Mouse (Mus musculus) left cerebral cortex, postnatal 25 days (tissue): ENCODE data around the gene Jph4. TPM values are rescaled to one million over a fixed set of nuclear protein-coding genes. Genes with fewer than 3 reads are reported as not detected.

Experiments used
- DNase-seq, 2 experiments: peaks; one replicate each; pipeline ENCODE4 v3.0.0; 2022; ENCODE audit warnings: low spot score in 2 of 2, mixed read lengths in 1 of 2
- intact Hi-C: fragments of 180-260 bp; cut with DNase I; formaldehyde crosslinking; loops from one replicate; pipeline ENCODE4 v1.15.1; 2025
- total RNA-seq, 2 experiments: library from RNA; stranded (reverse); gene quantifications; 2 replicates each; pipeline ENCODE4 v1.2.3; 2021

Jph4 gene
- total RNA-seq, result 100 to 1,000 TPM; 317 to 338 TPM

DNA sequence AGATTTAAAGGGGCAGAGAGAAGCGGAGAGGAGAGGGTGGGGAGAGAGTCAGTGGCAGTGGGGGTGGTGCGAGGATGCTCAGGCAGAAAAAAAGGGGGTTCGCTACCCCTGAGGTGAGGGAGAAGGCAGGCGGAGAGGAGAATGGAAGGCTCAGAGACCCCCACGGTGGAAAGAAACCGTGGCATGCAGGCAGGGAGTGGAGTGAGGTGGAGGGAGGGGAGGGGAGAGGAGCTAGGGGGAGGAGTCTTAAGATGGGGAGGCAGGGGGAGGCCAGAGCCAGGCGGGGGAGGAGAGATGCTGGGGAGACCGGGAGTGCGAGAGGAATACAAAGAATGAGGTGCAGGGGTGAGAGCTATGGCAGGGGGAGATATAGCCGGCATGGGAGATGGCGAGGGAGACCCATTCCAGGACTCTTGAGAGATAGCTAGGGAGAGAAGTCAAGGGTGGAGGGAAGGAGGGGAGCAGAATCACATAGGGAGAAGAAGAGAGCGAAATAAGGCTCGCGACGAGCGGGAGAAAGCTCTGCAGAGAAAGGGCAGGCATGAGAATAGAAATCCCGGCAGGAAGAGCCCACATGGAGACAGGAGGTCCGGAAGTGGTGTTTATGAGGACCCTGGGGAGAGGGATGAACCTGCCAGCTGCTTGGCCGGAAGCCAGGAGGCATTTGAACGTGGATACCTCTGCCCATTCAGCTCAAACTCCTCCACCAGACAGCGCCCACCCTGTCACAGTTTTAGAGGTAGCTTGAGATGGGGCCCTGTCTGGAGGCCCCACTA is at the start of gene Jph4:
Gene Jph4, minus strand, starts transcription at position 511 of the 776 bp plus-strand sequence.
- peak; percentile 69 to 85 for DNase-seq
- intact Hi-C loops, result loop anchor here (5.0 kb wide), 1 partner anchor 401 kb away; no protein-coding TSS in a partner anchor

DNA sequence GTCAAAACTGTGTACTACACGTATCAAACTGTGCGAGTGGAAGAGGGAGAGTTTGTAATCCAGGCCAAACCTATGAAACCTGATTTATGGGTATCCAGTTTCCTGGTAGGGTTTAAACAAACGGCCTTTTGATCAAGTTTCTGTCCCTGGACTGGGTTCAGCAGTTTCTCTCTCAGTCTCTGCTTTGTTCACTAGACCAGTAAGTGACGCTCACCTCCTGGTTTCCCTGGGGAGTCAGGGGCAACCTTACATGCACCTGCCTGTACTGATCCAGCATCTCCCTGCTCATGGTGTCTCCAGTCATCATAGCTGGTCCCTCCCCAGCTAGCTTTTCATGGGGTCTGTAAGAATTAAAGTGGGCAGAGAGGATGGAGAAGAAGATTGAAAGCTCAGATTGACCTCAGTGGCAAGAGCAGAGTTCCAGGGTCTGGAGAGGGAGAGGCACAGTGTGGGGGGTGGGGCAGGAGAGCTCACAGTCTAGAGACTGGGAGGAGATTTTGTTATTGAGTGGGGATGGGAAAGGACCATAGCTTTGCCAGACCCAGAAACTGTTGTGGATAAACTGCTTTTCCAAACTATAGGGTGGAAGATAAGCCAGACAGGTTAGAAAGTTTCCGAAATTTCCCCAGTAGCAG is 47.6 kb upstream of the Jph4 start:
- no peak for DNase-seq
- intact Hi-C loops, result no loop called here

DNA sequence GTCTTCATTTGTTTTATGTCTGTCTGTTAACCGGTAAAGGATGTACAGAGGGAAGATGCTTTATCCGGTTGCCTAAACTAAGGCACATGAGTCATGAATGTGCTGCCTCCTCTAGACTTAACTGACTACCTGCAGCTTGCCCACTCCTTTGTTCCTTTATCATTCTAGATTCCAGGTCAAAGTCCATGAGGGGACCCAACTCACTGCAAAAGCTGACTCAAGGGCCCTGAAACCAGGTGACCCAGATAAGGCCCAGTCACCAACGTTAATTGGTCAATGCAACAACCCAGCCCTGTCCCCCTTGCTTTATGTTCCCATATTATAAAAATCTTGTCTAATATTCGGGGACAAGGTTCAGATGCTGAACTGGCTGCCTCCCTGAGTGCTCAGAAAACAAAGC is 45.4 kb upstream of the Jph4 start:
- intact Hi-C loops, result no loop called here
- DNase-seq, result no peak

DNA sequence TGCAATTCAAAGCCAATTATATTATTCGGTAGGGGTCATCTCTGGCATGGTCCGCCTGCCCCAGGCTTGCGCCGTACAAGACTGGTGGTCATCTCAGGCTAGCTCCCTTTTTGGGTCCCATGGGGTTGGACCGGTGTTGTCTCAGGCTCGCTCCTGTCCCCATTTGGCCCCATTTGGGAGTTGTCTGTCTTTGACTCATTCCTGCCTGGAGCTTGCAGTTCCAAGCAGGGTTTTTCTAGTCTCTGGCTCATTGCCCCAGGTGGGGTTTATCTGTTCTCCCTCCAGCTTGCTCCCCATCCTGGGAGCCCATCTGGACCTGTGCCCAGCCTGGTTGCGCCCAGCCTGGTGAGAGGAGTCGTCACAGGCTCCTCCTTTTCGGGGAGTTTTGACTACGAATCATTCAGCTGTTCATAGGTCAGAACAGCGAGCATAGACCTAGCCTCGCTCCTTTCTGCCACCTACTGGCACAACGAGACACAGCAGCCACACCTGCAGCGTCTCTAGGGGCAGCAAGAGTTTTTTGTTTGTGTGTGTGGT is 44.4 kb upstream of the Jph4 start:
- peak; percentile 70 to 72 for DNase-seq
- intact Hi-C loops, result no loop called here

DNA sequence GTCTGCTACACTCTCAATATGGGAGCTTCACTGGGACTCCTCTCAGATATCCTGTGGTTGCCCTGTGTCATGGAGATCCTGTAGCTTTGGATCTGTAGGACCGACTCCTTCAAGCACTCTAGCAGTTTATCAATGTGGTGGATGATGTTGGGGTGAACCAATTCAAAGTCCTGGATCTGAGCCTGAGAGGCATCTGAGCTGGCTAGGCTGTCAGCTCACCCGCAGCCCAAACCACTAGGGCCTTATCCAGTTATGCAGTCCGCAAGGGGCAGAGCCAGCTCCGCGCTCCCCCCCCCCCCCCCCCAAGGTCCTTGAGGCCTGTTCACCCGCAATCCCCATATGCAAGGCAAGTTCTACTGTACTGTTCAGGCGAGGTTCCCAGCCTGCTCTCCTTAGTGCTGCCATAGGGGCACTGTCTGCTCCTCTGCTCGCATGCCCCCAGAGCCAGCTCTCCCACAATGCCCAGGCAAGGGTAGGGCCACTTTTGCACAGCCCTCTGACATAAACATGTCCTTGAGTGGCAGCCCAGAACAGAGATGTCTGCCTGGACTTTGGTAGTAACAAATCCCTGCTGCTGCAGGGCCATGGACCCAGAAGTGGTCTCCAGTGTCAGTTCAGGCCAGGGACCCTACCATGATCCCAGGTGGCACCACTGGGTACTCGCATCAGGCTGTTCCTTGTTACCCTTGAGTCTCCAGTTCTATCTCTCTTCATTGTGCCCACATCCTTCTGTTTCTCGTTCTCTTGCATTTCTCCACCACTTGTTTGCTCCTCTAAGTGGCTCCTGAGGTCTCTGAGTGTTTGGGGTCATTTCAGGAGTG is 43.7 kb upstream of the Jph4 start:
- no peak for DNase-seq
- intact Hi-C loops, result no loop called here

DNA sequence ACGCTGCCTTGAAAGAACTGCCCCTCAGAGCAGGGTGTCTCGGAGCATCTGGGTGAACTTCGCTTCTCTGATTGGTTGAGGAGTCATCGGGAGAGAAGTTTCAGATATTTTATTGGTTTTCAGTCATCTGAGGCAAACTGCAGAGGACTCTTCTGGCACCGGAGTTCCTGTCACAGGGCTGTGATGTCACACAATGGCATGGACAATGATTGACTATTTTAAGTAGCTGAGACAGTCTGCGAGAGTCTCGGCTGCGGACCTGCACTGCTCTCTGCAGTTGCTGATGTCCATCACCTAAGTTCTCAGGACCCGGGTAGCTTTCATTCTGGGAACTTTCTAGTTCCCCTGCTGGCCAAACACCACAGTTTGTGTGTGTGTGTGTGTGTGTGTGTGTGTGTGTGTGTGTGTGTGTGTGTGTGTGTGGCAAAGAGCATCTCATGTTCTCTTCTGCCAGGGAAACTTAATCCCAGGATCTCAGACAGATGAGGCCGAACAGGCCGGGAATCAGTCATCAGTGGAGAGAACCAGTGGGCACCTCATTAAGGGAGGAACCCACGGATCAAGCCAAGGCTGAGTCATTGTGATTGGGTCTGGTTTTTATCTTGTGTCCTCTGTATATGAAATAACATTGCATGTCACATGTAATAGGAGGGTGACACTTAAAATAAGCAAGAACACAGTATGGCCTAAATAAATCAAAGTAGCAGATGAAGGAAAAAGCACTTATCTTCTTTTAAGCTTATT is 40.8 kb upstream of the Jph4 start:
- intact Hi-C loops, result no loop called here
- DNase-seq, result no peak

DNA sequence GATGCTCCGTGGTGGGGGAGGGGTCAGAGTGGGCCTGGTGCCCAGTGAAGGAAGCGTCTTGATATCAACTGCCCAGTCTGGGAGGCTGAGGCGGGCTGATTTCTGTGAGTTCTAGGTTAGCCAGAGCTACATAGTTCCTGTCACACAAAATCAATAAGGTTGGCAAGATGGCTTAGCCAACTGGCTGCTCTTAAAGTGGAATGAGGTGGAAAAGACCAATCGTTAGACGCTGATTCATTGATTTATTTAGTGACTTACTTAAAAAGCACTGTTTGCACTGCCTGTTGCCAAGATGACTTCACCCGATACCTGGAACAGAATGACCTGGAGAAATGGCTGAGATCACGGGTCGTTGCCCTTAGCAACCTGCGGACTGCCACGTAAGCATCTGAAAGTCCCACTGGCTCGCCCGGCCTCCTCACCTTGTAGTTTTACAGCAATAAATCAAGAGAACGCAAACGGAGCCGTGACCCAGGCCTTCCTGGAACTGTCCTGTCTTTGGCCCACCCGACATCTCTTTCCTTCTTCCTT is 36.3 kb upstream of the Jph4 start:
- intact Hi-C loops, result no loop called here
- no peak for DNase-seq

DNA sequence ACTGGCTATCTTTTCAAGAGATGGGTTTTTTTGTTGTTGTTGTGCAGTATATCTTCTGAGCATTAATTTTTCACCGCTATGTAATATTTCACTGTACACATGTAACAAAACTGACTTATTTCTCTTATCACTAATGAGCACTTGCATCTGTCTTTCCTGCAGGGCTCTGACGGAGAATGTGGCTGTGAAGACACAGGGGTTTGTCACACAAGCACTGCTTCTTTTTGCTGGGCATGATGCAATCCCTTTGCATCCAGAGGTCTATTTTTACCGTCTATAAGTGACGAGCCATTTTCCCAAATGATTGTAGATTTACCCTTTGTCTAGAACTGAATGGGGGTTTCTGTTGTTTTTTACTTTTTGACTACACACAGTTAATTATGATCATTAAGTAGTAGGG is 35.4 kb upstream of the Jph4 start:
- intact Hi-C loops, result no loop called here
- DNase-seq, result no peak

DNA sequence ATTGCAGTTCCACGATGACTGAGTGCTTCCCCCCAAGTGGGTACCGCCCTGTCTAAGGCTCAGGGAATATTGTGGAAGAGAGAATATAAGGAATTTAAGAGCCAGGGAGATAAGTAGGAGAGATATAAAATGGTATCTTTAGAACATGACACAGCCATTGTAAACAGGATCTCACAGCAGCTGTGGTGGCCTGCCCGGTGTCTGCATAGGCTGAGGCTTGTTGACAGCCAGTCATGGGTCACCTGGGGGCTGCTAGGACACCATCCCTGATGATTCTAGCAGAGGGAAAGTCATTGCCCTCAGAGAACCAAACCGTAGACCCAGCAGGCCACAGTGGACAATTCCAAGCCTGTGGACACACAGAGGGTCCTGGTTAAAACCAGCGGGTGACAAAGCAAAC is 34.2 kb upstream of the Jph4 start:
- intact Hi-C loops, result no loop called here
- no peak for DNase-seq

DNA sequence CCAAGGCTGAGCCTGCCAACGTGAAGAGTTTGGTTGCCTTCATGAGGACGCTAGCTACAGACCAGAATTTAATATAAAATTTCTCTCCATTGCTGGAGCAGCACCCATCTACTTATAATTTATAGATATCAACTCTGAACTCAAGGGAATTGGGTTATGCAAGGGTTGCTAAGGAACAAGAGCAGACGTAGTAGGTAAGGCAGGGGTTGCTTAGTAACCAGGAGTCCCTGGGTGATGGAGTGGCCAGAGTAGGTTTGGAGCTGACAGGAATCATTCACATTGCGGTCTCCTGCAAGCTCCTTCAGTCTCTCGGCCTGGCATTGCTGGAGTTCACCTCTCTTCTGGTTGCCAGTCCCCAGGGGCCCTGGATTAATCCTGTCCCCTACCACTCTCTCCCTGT is 32.3 kb upstream of the Jph4 start:
- peak; percentile 18 to 21 for DNase-seq
- intact Hi-C loops, result loop anchor here (5.0 to 10.0 kb wide), 3 partner anchors 288 to 386 kb away; partner anchors contain the start of gene Dhrs4

DNA sequence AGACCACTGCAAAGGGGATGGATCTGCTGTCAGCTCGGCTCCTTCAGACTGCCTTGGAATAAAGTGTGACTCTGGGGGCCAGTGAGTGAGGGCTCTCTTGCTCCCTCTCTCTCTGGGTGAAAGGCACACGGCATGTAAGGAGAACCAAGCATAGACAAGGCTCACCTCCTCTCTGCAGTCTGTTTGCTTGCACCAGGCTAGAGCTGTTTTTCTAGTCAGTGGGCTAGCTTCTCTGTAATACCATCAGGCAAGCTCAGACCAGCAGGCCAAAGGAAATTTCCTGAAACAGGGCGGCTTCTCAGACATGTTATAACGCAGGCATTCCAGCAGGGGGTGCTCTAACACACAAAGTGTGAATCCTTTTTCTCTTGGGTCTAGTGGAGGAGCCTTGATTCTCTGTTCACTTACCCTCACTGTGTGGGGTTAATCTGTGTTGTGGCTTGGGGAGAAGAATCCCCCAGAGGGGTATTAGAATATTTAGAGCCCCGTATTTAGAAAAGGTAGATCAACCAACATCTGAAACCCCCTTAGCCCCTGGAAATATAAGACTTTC is 31.7 kb upstream of the Jph4 start:
- intact Hi-C loops, result loop anchor here (5.0 to 10.0 kb wide), 3 partner anchors 289 to 386 kb away; partner anchors contain the start of gene Dhrs4
- DNase-seq, result peak; percentile 58 to 75

DNA sequence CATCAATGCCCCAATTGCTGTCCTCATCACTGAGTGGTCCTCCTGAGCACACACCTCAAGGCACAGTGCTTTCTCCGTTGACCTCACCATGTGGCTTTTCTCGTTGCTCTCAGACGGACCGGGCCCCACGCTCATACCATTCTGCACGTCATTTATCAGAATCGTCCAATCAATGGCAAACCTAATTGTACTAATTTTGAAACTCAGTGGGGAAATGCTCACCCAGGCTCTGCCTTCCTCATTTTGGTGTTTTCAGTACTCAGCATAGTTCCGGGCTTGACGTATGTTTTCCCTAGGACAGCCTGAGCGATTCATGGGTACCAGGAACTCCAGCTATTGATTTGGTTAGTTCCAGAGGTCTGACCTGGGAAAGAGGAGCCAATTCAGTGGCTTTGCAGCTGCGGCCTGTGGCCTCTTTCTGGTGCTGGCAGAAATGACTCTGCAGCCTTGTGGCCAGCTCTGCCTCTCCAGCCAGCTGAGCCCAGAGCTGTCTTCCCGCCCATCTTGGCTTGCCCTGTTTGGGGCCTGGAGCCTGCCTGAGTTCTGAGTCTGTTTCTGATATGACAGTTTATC is 30.2 kb upstream of the Jph4 start:
- no peak for DNase-seq
- intact Hi-C loops, result loop anchor here (5.0 to 10.0 kb wide), 3 partner anchors 290 to 388 kb away; partner anchors contain the start of gene Dhrs4

DNA sequence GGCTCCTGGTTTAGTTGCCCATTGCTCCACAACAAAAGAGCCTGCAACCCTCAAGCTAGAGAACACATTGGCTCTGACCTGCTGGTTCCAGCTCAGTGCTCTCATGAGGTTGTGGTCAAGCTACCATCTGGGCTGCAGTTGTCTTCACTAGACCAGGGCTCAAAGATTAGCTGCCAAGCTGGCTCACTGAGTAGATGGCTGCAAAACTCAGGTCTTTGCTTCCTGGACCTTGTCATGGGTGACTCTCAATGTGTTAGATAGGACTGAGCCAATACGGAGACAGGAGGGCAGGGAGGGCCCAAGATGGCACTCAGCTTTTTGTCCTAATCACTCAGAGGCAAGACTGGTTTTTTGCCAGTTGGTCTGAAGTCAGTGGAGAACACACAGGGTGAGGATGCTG is 29.6 kb upstream of the Jph4 start:
- intact Hi-C loops, result loop anchor here (5.0 to 10.0 kb wide), 3 partner anchors 291 to 388 kb away; partner anchors contain the start of gene Dhrs4
- DNase-seq, result no peak

DNA sequence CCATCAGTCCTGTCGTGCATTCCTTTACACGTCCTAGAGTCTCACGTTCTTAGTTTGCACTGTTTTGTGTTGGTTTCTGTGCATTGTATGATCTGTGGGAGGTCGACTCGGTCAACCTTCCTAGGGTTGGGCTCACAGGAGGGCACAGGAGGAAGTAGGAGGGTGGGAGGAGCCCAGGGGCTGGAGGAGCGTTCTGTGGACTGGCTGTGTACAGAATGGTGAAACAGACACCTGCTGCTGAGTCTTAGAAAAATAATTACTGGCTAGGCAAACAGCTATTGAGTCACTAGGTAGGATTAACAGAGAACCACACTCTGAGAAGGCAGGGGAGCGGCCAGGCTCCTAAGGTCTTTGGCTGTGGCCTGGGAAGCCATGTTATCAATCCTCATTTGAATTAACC is 22.6 kb upstream of the Jph4 start:
- no peak for DNase-seq
- intact Hi-C loops, result no loop called here

DNA sequence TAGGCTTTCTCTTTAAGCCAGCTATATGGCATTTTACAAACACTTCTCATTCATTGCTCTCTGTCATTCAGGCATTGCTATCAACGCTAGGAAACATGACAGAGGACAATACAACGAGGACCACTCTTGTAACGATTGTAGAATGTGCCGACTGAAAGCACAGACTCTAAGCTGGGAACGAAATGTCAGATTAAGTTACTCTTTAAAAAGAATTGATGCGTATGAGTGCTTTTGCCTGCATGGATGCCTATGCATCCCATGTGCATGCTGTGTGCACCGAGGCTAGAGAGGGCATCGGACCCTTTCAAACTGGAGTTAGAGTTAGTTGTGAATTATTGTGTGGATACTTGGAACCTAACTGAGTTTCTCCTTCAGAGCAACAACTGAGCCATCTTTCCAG is 18.9 kb upstream of the Jph4 start:
- DNase-seq, result no peak
- intact Hi-C loops, result no loop called here

DNA sequence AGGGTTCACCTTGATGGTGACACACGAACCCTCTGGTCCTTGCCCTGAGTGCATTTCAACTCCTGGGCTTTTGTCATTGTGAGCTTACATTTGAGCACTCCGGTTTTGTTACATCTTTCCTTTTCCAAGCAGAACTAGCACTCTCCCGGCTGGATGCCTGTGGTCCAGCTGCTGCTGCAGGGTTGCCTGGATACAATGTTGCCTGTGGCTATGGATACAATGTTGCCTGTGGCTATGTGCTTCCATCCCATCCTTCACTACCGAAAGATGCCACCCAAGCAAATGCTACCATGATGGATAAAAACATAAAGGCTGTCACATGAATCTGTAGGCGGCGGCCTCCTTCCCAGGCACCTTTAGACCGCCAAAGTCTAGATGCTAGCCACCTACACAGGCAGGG is 9.8 kb upstream of the Jph4 start:
- peak; percentile 42 for DNase-seq
- intact Hi-C loops, result no loop called here

DNA sequence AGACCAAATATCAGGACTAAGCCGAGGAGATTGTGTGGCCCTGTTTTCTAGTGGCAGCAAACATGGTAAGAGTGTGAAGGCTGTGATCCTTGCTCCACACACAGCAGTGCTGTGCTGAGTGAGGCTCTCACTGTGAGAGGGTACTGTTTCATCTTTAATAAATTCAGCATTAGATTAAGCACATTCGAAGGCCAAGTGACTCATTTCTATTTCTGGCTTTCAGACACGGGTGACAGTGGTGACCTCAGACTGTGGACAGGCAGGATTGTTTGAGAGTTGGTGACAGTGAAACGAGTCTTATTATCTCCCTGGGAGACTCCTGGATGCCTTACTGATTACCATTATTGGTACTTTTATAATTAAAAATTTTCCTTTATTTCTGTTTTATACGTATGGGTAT is 9.0 kb upstream of the Jph4 start:
- intact Hi-C loops, result no loop called here
- DNase-seq, result no peak

DNA sequence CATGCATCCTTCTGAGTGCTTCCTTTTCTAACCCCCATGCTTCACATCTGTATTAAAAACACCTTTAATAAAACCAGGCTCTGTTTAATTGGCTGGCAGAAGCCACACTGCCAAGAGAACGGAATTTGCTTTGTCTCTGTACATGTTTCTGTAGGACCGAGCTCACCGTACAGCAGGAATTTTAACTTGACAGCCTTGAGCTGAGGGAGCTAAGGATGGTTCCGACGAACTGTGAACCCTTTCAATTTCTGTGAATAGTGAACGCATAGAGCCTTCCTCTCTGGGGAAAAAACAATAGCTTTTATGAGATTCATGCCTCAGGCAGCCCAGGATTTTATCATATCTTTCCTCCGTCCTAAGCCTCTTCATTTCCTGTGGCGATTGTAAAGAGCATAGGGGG is 5.6 kb upstream of the Jph4 start:
- intact Hi-C loops, result no loop called here
- DNase-seq, result no peak
